Mouse (Mus musculus): ENCODE results near the gene Olfr709-ps1. TPM values are rescaled to one million over a fixed set of nuclear protein-coding genes. Genes with fewer than 3 reads are reported as not detected.
"Not testable (repeated sequence)": the region's sequence is repeated elsewhere in the genome, so short reads cannot be mapped to it uniquely, and the experiment has no call there.

Gene Olfr709-ps1
- total RNA-seq (2015; ENCODE audit: low replicate concordance) (not detected in 2 replicates), total RNA-seq (2017; ENCODE audit: low replicate concordance) (not detected in 2 replicates)

GRCm38 (mm10) chr7:106932119-106932518, at the start of gene Olfr709-ps1:
Gene Olfr709-ps1, minus strand, starts transcription at chr7:106932219.
- ATAC-seq (replicated peaks; ENCODE audit: low FRiP score, poor library complexity, severe bottlenecking) = no peak

- ATAC-seq (replicated peaks; ENCODE audit: low FRiP score, poor library complexity, severe bottlenecking) = no peak
Measured at GRCm38 (mm10) chr7:106975353-106975752, 43.3 kb upstream of the Olfr709-ps1 start, which contains the start of gene Olfr711. Gene Olfr711, minus strand, starts transcription at chr7:106975453.

- ATAC-seq (replicated peaks; ENCODE audit: low FRiP score, poor library complexity, severe bottlenecking) = not testable (repeated sequence)
Measured at GRCm38 (mm10) chr7:106967503-106967902, 35.5 kb upstream of the Olfr709-ps1 start.

- ATAC-seq (replicated peaks; ENCODE audit: low FRiP score, poor library complexity, severe bottlenecking) = no peak
Measured at GRCm38 (mm10) chr7:106963837-106964236, 31.8 kb upstream of the Olfr709-ps1 start, which contains the start of gene Olfr6. Gene Olfr6, minus strand, starts transcription at chr7:106963937.

DNA sequence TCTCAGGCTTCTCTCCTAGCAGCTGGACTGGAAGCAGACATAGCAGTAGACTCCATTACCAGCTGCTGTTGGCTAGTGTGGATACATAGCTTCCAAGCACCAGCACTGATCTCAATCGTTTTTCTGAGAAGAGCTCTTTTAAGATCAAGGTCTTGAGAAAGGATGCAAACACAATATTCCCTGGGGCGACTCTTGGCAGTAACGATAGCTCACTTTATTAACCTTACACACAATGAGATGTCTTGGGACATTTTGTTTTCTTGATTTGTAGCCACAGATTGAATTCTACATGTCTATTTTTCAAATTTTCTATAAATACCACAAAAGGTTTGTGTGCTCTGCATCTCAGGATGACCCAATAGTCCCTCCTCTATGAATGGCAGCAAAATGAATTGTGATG, 16.2 kb upstream of the Olfr709-ps1 start, which contains the start of gene Olfr710:
Gene Olfr710, minus strand, starts transcription at position 101 of the 400 bp plus-strand sequence.
- no peak for ATAC-seq (replicated peaks; ENCODE audit: low FRiP score, poor library complexity, severe bottlenecking)

DNA sequence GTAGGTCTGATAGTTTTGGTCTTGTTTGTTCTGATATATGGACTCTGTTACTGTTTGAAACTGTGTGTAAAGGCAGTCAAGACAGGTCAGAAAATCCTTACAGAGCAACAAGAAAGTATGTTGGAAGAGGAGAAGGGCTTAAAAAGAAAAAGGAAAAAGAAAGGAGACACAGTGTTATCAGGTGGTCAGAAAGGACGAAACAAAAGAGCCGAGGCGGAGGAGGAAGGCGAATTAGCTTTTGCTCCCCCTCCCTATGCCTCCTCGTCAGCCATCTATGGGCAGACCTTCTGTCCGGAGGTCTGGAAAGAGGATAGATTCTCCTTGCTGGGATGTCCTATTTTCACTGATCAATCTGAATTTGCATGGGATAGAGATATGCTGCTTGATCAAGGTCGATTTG, 11.1 kb downstream of the Olfr709-ps1 start:
- not testable (repeated sequence) for ATAC-seq (replicated peaks; ENCODE audit: low FRiP score, poor library complexity, severe bottlenecking)

- ATAC-seq (replicated peaks; ENCODE audit: low FRiP score, poor library complexity, severe bottlenecking) = no peak
Measured at GRCm38 (mm10) chr7:106907676-106908075, 24.3 kb downstream of the Olfr709-ps1 start, which contains the start of gene Olfr1532-ps1. Gene Olfr1532-ps1, plus strand, starts transcription at chr7:106908001.

DNA sequence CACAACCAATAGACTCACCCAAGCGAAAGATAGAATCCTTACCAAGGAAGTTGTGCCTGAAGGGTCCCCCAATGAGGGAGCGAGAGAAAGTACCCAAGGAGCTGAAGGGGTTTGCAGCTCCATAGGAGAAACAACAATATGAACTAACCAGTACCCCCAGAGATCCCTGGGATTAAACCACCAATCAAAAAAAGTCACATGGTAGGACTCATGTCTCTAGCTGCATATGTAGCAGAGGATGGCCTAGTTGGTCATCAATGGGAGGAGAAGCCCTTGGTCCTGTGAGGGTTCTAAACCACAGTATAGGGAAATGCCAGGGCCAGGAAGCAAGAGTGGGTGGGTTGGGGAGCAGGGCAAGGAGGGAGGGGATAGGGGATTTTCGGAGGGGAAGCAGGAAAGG, 30.9 kb downstream of the Olfr709-ps1 start, which contains the start of gene Olfr707:
Gene Olfr707, minus strand, starts transcription at position 101 of the 400 bp plus-strand sequence.
- not testable (repeated sequence) for ATAC-seq (replicated peaks; ENCODE audit: low FRiP score, poor library complexity, severe bottlenecking)

GRCm38 (mm10) chr7:106888062-106888461, 44.0 kb downstream of the Olfr709-ps1 start, which contains the start of gene Olfr706:
Gene Olfr706, minus strand, starts transcription at chr7:106888162.
- ATAC-seq (replicated peaks; ENCODE audit: low FRiP score, poor library complexity, severe bottlenecking) = no peak

GRCm38 (mm10) chr7:106876791-106877190, 55.2 kb downstream of the Olfr709-ps1 start, which contains the start of gene Olfr705:
Gene Olfr705, minus strand, starts transcription at chr7:106876891.
- no peak for ATAC-seq (replicated peaks; ENCODE audit: low FRiP score, poor library complexity, severe bottlenecking)

Other genes starting within 250 kb of the Olfr709-ps1 start
- not detected in 2 replicates for gene Olfr694, start 240.4 kb downstream of the Olfr709-ps1 start, total RNA-seq (2015; ENCODE audit: low replicate concordance)
- not detected in 2 replicates for gene Olfr694, start 240.4 kb downstream of the Olfr709-ps1 start, total RNA-seq (2017; ENCODE audit: low replicate concordance)
- gene Olfr695, start 215.8 kb downstream of the Olfr709-ps1 start, total RNA-seq (2015; ENCODE audit: low replicate concordance) = not detected in 2 replicates
- not detected in 2 replicates for gene Olfr695, start 215.8 kb downstream of the Olfr709-ps1 start, total RNA-seq (2017; ENCODE audit: low replicate concordance)
- gene Olfr697, start 189.8 kb downstream of the Olfr709-ps1 start, total RNA-seq (2015; ENCODE audit: low replicate concordance) = not detected in 2 replicates
- not detected in 2 replicates for gene Olfr697, start 189.8 kb downstream of the Olfr709-ps1 start, total RNA-seq (2017; ENCODE audit: low replicate concordance)
- not detected in 2 replicates for gene Olfr698, start 176.8 kb downstream of the Olfr709-ps1 start, total RNA-seq (2015; ENCODE audit: low replicate concordance)
- gene Olfr698, start 176.8 kb downstream of the Olfr709-ps1 start, total RNA-seq (2017; ENCODE audit: low replicate concordance) = not detected in 2 replicates
- gene Olfr699, start 139.0 kb downstream of the Olfr709-ps1 start, total RNA-seq (2015; ENCODE audit: low replicate concordance) = 0.84 TPM in 1 of 2 replicates, not detected in the other
- not detected in 2 replicates for gene Olfr699, start 139.0 kb downstream of the Olfr709-ps1 start, total RNA-seq (2017; ENCODE audit: low replicate concordance)
- not detected in 2 replicates for gene Olfr700, start 123.4 kb downstream of the Olfr709-ps1 start, total RNA-seq (2015; ENCODE audit: low replicate concordance)
- gene Olfr700, start 123.4 kb downstream of the Olfr709-ps1 start, total RNA-seq (2017; ENCODE audit: low replicate concordance) = not detected in 2 replicates
- not detected in 2 replicates for gene Olfr701, start 118.1 kb downstream of the Olfr709-ps1 start, total RNA-seq (2015; ENCODE audit: low replicate concordance)
- not detected in 2 replicates for gene Olfr701, start 118.1 kb downstream of the Olfr709-ps1 start, total RNA-seq (2017; ENCODE audit: low replicate concordance)
- not detected in 2 replicates for gene Olfr702, start 98.3 kb downstream of the Olfr709-ps1 start, total RNA-seq (2015; ENCODE audit: low replicate concordance)
- not detected in 2 replicates for gene Olfr702, start 98.3 kb downstream of the Olfr709-ps1 start, total RNA-seq (2017; ENCODE audit: low replicate concordance)
- gene Olfr703, start 88.9 kb downstream of the Olfr709-ps1 start, total RNA-seq (2015; ENCODE audit: low replicate concordance) = not detected in 2 replicates
- not detected in 2 replicates for gene Olfr703, start 88.9 kb downstream of the Olfr709-ps1 start, total RNA-seq (2017; ENCODE audit: low replicate concordance)
- not detected in 2 replicates for gene Olfr704, start 69.0 kb downstream of the Olfr709-ps1 start, total RNA-seq (2015; ENCODE audit: low replicate concordance)
- not detected in 2 replicates for gene Olfr704, start 69.0 kb downstream of the Olfr709-ps1 start, total RNA-seq (2017; ENCODE audit: low replicate concordance)
- not detected in 2 replicates for gene Olfr705, start 55.3 kb downstream of the Olfr709-ps1 start, total RNA-seq (2015; ENCODE audit: low replicate concordance)
- not detected in 2 replicates for gene Olfr705, start 55.3 kb downstream of the Olfr709-ps1 start, total RNA-seq (2017; ENCODE audit: low replicate concordance)
- gene Olfr706, start 44.1 kb downstream of the Olfr709-ps1 start, total RNA-seq (2015; ENCODE audit: low replicate concordance) = not detected in 2 replicates
- not detected in 2 replicates for gene Olfr706, start 44.1 kb downstream of the Olfr709-ps1 start, total RNA-seq (2017; ENCODE audit: low replicate concordance)
- not detected in 2 replicates for gene Olfr707, start 31.0 kb downstream of the Olfr709-ps1 start, total RNA-seq (2015; ENCODE audit: low replicate concordance)
- not detected in 2 replicates for gene Olfr707, start 31.0 kb downstream of the Olfr709-ps1 start, total RNA-seq (2017; ENCODE audit: low replicate concordance)
- gene Olfr1532-ps1, start 24.2 kb downstream of the Olfr709-ps1 start, total RNA-seq (2015; ENCODE audit: low replicate concordance) = not detected in 2 replicates
- not detected in 2 replicates for gene Olfr1532-ps1, start 24.2 kb downstream of the Olfr709-ps1 start, total RNA-seq (2017; ENCODE audit: low replicate concordance)
- not detected in 2 replicates for gene Olfr710, start 16.1 kb upstream of the Olfr709-ps1 start, total RNA-seq (2015; ENCODE audit: low replicate concordance)
- not detected in 2 replicates for gene Olfr710, start 16.1 kb upstream of the Olfr709-ps1 start, total RNA-seq (2017; ENCODE audit: low replicate concordance)
- gene Olfr6, start 31.7 kb upstream of the Olfr709-ps1 start, total RNA-seq (2015; ENCODE audit: low replicate concordance) = not detected in 2 replicates
- gene Olfr6, start 31.7 kb upstream of the Olfr709-ps1 start, total RNA-seq (2017; ENCODE audit: low replicate concordance) = not detected in 2 replicates
- not detected in 2 replicates for gene Olfr711, start 43.2 kb upstream of the Olfr709-ps1 start, total RNA-seq (2015; ENCODE audit: low replicate concordance)
- gene Olfr711, start 43.2 kb upstream of the Olfr709-ps1 start, total RNA-seq (2017; ENCODE audit: low replicate concordance) = 0.38 TPM in 1 of 2 replicates, not detected in the other
- not detected in 2 replicates for gene Olfr2, start 73.9 kb upstream of the Olfr709-ps1 start, total RNA-seq (2015; ENCODE audit: low replicate concordance)
- not detected in 2 replicates for gene Olfr2, start 73.9 kb upstream of the Olfr709-ps1 start, total RNA-seq (2017; ENCODE audit: low replicate concordance)
- not detected in 2 replicates for gene Olfr713, start 99.0 kb upstream of the Olfr709-ps1 start, total RNA-seq (2015; ENCODE audit: low replicate concordance)
- gene Olfr713, start 99.0 kb upstream of the Olfr709-ps1 start, total RNA-seq (2017; ENCODE audit: low replicate concordance) = not detected in 2 replicates
- gene Olfr714, start 138.8 kb upstream of the Olfr709-ps1 start, total RNA-seq (2015; ENCODE audit: low replicate concordance) = not detected in 2 replicates
- gene Olfr714, start 138.8 kb upstream of the Olfr709-ps1 start, total RNA-seq (2017; ENCODE audit: low replicate concordance) = not detected in 2 replicates
- not detected in 2 replicates for gene Olfr17, start 161.0 kb upstream of the Olfr709-ps1 start, total RNA-seq (2015; ENCODE audit: low replicate concordance)
- gene Olfr17, start 161.0 kb upstream of the Olfr709-ps1 start, total RNA-seq (2017; ENCODE audit: low replicate concordance) = not detected in 2 replicates
- gene Olfr715b, start 178.2 kb upstream of the Olfr709-ps1 start, total RNA-seq (2015; ENCODE audit: low replicate concordance) = not detected in 2 replicates
- gene Olfr715b, start 178.2 kb upstream of the Olfr709-ps1 start, total RNA-seq (2017; ENCODE audit: low replicate concordance) = not detected in 2 replicates
- not detected in 2 replicates for gene Olfr715, start 198.9 kb upstream of the Olfr709-ps1 start, total RNA-seq (2015; ENCODE audit: low replicate concordance)
- not detected in 2 replicates for gene Olfr715, start 198.9 kb upstream of the Olfr709-ps1 start, total RNA-seq (2017; ENCODE audit: low replicate concordance)
- gene Olfr716, start 206.1 kb upstream of the Olfr709-ps1 start, total RNA-seq (2015; ENCODE audit: low replicate concordance) = not detected in 2 replicates
- gene Olfr716, start 206.1 kb upstream of the Olfr709-ps1 start, total RNA-seq (2017; ENCODE audit: low replicate concordance) = not detected in 2 replicates
- not detected in 2 replicates for gene Nlrp14, start 234.8 kb upstream of the Olfr709-ps1 start, total RNA-seq (2015; ENCODE audit: low replicate concordance)
- not detected in 2 replicates for gene Nlrp14, start 234.8 kb upstream of the Olfr709-ps1 start, total RNA-seq (2017; ENCODE audit: low replicate concordance)

Data from erythroid progenitor cell, adult 5-6 weeks (primary cell).